Mouse (Mus musculus) ES-E14 (cell line): Measurements from ENCODE around the gene Selenof. TPM values are rescaled to one million over a fixed set of nuclear protein-coding genes. Genes with fewer than 3 reads are reported as not detected.

Experiments used
- DNase-seq: peaks from one replicate; pipeline ENCODE4 v3.0.0-alpha.2; 2013; ENCODE audit warnings: low read depth, low spot score
- H3K27ac ChIP-seq: 2 replicates; pipeline ENCODE4 v1.5.1; 2012; ENCODE audit warnings: low read depth, mild to moderate bottlenecking, low read length, moderate library complexity, mixed read lengths; ENCODE audit not compliant: poor library complexity, insufficient read depth, severe bottlenecking
- H3K36me3 ChIP-seq: 2 replicates; pipeline ENCODE4 v1.6.1; 2012; ENCODE audit warnings: mild to moderate bottlenecking, low read length, moderate library complexity, mixed read lengths; ENCODE audit not compliant: control insufficient read depth, poor library complexity, insufficient read depth, severe bottlenecking
- H3K4me1 ChIP-seq, 2 experiments: fragments of 150-350 bp in 1 of 2; sonication (generic) in 1 of 2; 2 replicates each; pipeline ENCODE4 v1.6.1; 2012; ENCODE audit warnings: low read length in 2 of 2, mild to moderate bottlenecking in 1 of 2, mixed read lengths in 1 of 2; ENCODE audit not compliant: control insufficient read depth in 2 of 2, insufficient read depth in 2 of 2, poor library complexity in 1 of 2
- H3K4me3 ChIP-seq, 2 experiments: fragments of 150-350 bp in 1 of 2; sonication (generic) in 1 of 2; 2 replicates each; pipeline ENCODE4 v1.5.1; 2012; ENCODE audit warnings: low read length in 2 of 2, low read depth in 1 of 2, mild to moderate bottlenecking in 1 of 2, mixed read lengths in 1 of 2; ENCODE audit not compliant: insufficient read depth in 1 of 2, poor library complexity in 1 of 2, severe bottlenecking in 1 of 2
- H3K9ac ChIP-seq: 2 replicates; pipeline ENCODE4 v1.6.1; 2012; ENCODE audit warnings: low read depth, mild to moderate bottlenecking, low read length, mixed read lengths; ENCODE audit not compliant: poor library complexity, insufficient read depth, severe bottlenecking
- H3K9me3 ChIP-seq: fragments of 150-350 bp; sonication (generic); 2 replicates; pipeline ENCODE4 v1.6.1; 2012; ENCODE audit warnings: low read depth, mild to moderate bottlenecking, low read length; ENCODE audit not compliant: control insufficient read depth, insufficient read depth
- CHD2 ChIP-seq: IDR thresholded peaks from 2 replicates; pipeline ENCODE4 v1.6.1; 2014; ENCODE audit warnings: mild to moderate bottlenecking, low read depth, low read length, inconsistent platforms
- HCFC1 ChIP-seq: IDR thresholded peaks from 2 replicates; pipeline ENCODE4 v1.6.1; 2012; ENCODE audit warnings: low read length, inconsistent platforms, borderline replicate concordance; ENCODE audit not compliant: insufficient read depth
- MAFK ChIP-seq: IDR thresholded peaks from 2 replicates; pipeline ENCODE4 v1.6.1; 2014; ENCODE audit warnings: mild to moderate bottlenecking, low read depth, low read length, inconsistent platforms; ENCODE audit not compliant: insufficient read depth
- ZC3H11A ChIP-seq: IDR thresholded peaks from 2 replicates; pipeline ENCODE4 v1.6.1; 2012; ENCODE audit warnings: low read depth, mild to moderate bottlenecking, inconsistent platforms, low read length, borderline replicate concordance
- ZNF384 ChIP-seq: IDR thresholded peaks from 2 replicates; pipeline ENCODE4 v1.6.1; 2012; ENCODE audit warnings: low read depth, low read length, inconsistent platforms
- in situ Hi-C, 2 experiments: fragments of 600-800 bp; cut with MboI; formaldehyde crosslinking; loops; one replicate each; pipeline ENCODE4 v1.15.1; 2025; ENCODE audit warnings: low sequenced_read_pairs in 2 of 2, inconsistent platforms in 1 of 2; ENCODE audit not compliant: unreplicated experiment in 2 of 2
- total RNA-seq: library from RNA; depleted of rRNA; stranded (reverse); fragments of 300-350 nt; gene quantifications from 2 replicates; pipeline ENCODE4 v1.2.3, GENCODE M21; 2012

Selenof gene
- total RNA-seq, 1 experiment = 513 TPM

- Histone ChIP-seq H3K36me3 (peaks cover 27% of the 10 kb centered on the region), H3K9me3 (no peaks in the 10 kb centered on the region), H3K9ac (no peak overlapping the region), H3K4me3 (no peak overlapping the region), H3K4me1 (peaks cover 1 to 4% of the 10 kb centered on the region in 2 experiments; a peak in 1 of 4 replicates), H3K27ac (no peak overlapping the region)
- no peak for DNase-seq
- TF ChIP-seq ZNF384 (no peak), CHD2 (no peak), HCFC1 (no peak), ZC3H11A (no peak), MAFK (no peak)
- in situ Hi-C loops = no loop called here
Observed at GRCm38 (mm10) chr3:144586731-144587130, 16.6 kb downstream of the Selenof start.

DNA sequence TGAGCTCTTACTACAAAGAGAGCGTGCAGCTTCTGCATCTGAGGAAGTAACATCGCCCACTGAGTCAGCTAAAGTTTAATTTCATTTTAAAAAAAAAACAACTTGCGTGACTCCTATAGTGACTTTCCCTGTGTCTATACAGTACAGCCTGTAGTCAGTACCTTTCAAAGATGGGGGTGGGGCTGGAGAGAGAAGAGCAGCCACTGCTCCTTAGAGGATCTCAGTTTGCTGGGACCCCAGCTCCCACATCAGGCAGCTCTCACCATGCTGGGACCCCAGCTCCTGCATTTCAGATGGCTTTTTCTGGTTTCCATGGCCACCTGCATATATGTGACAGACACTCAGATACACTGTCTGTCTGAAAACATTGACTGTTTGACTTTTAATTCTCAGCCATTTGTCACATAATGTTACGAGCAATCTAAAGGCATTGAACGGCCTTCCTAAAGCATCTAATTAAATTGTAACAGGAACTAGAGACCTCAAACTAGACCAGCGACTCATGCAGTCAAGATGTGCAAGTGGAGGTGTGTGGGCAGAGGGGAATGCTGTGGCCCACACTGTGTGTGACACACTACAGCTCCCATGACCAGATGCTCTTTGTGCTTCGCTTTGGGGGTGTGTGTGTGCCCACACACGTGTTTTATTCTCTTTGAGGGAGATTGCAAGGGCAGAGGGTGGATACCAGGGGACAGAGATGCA lies 19.2 kb downstream of the Selenof start:
- H3K36me3 ChIP-seq = peaks cover 21% of the 10 kb centered on the region
- H3K9me3 ChIP-seq = no peaks in the 10 kb centered on the region
- in situ Hi-C loops = no loop called here
- no peak overlapping the region for H3K9ac ChIP-seq
- no peak overlapping the region for H3K27ac ChIP-seq
- H3K4me1 ChIP-seq = peaks cover 1 to 4% of the 10 kb centered on the region in 2 experiments; a peak in 1 of 4 replicates
- H3K4me3 ChIP-seq = no peak overlapping the region
- TF ChIP-seq ZC3H11A = no peak
- no peak for TF ChIP-seq HCFC1
- no peak for TF ChIP-seq ZNF384
- no peak for TF ChIP-seq MAFK
- no peak for TF ChIP-seq CHD2
- DNase-seq = no peak

DNA sequence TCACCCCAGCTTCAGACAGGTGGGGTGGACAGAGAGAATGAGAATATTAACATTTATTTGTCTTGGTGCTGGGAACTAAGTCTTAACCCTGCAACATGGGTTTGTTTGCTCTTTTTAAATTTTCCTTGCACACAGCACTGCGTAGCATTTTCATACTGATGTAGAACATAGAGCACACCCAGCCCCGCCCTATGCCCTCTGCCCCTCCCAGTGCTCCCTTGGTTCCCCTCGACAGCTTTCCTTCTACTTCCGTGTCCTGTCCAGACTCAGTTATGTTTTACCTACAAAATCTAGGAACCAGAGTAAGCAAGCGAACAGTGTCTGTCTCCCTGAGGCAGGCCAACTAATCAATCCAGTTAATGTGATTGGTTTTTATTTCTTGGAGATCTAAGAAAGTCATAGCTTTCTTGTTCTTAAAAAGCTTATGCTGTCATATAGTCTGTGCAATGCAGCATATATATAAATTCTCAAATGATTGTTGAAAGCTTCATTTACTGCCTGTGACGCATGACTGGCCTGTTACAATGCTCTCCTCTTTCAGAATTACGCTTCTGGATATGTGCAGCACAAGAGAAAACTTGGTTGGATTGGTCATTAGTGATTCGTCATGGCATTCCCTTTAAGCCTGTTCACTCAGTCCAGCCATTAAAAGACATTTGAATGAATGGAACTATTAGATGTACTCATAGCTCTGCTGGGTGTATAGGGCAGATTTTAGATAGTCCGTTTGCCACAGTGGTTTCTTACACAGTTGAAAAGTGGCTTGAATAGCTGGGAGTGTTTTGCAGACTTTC lies 23.1 kb downstream of the Selenof start:
- in situ Hi-C loops = no loop called here
- Histone ChIP-seq H3K4me1 (peaks cover 0 to 4% of the 10 kb centered on the region in 2 experiments; a peak in 1 of 4 replicates), H3K9me3 (no peaks in the 10 kb centered on the region), H3K9ac (no peak overlapping the region), H3K27ac (no peak overlapping the region), H3K4me3 (no peak overlapping the region), H3K36me3 (peaks cover 18% of the 10 kb centered on the region)
- no peak for DNase-seq
- no peak for TF ChIP-seq CHD2
- TF ChIP-seq MAFK = no peak
- no peak for TF ChIP-seq ZC3H11A
- TF ChIP-seq HCFC1 = no peak
- TF ChIP-seq ZNF384 = no peak

- H3K4me1 ChIP-seq = peaks cover 0 to 8% of the 10 kb centered on the region in 2 experiments; a peak in 2 of 4 replicates
- H3K9me3 ChIP-seq = no peaks in the 10 kb centered on the region
- H3K27ac ChIP-seq = no peak overlapping the region
- no peak overlapping the region for H3K4me3 ChIP-seq
- TF ChIP-seq ZNF384 = no peak
- TF ChIP-seq MAFK = no peak
- no peak for TF ChIP-seq HCFC1
- no peak for TF ChIP-seq CHD2
- TF ChIP-seq ZC3H11A = no peak
- no peak overlapping the region for H3K9ac ChIP-seq
- DNase-seq = no peak
- in situ Hi-C loops = no loop called here
- peaks cover 12% of the 10 kb centered on the region for H3K36me3 ChIP-seq
Observed at GRCm38 (mm10) chr3:144597121-144597520, 27.0 kb downstream of the Selenof start.
